Mouse (Mus musculus) stomach, postnatal 0 days (tissue): ENCODE results near the gene Rnase4.

Source experiments
- CTCF ChIP-seq: IDR thresholded peaks from 2 replicates; pipeline ENCODE4 v1.5.1; 2016; ENCODE audit warnings: antibody characterized with exemption, low read depth, mild to moderate bottlenecking, moderate library complexity
- EP300 ChIP-seq: optimal IDR thresholded peaks from 2 replicates; pipeline ENCODE3; 2016; ENCODE audit warnings: antibody characterized with exemption

- TF ChIP-seq CTCF (no peak), EP300 (no peak)
These were observed 1.2 kb upstream of the Rnase4 start for GRCm38 (mm10) chr14:51089674-51090076.
